Mouse (Mus musculus) v-Abl transformed pro-B cells (cell line): ENCODE measurements around the gene Hspa1l.

ENCODE experiments used
- in situ Hi-C, 2 experiments: fragments of 400-800 bp; cut with MboI; formaldehyde crosslinking; loops; one replicate each; pipeline ENCODE4 v1.15.1; 2025; ENCODE audit not compliant: unreplicated experiment in 2 of 2

Hspa1l gene

DNA sequence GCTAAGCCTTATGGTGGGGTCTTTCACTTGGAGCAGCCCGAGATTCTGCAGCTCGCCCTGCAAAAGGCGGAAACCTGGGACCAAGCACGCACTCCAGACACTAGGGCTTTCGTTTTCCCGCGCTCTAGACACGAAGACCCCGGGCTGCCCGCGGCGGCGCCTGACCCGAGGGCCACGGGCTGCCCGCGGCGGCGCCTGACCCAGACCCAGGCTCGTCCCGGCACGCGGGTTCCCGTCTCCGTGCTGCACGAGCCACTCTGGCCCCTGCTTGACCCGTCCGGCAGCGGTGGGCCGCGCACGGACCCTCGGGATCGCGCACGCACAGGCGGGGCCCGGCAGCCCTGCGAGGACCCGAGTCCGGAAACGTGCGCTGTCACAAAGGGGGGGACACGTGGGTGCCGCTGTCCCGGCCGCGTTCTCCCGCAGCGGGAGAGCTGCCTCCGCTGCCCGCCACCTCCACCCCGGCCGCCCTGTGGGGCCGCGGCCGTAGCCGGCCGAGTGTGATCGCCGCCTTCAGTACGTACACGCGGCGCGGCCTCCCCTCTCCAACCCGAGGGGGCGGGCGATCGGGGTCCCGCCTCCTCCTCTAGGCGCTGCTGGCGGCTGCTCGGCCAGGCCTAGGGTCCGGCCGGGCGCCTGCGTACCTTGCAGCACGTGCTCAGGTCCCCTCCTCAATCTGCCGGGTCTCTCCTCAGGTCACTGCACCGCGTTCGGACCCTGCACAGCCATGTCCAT, 28.4 kb downstream of the Hspa1l start, which contains the start of gene Vars:
TSS of gene Vars (plus strand) at position 271 of the 735 bp plus-strand sequence.
- in situ Hi-C loops, result loop anchor here in 1 of 2 experiments (10.0 kb wide), 1 partner anchor 234 kb away; the partner anchor contains the start of genes Atp6v1g2 and Nfkbil1

DNA sequence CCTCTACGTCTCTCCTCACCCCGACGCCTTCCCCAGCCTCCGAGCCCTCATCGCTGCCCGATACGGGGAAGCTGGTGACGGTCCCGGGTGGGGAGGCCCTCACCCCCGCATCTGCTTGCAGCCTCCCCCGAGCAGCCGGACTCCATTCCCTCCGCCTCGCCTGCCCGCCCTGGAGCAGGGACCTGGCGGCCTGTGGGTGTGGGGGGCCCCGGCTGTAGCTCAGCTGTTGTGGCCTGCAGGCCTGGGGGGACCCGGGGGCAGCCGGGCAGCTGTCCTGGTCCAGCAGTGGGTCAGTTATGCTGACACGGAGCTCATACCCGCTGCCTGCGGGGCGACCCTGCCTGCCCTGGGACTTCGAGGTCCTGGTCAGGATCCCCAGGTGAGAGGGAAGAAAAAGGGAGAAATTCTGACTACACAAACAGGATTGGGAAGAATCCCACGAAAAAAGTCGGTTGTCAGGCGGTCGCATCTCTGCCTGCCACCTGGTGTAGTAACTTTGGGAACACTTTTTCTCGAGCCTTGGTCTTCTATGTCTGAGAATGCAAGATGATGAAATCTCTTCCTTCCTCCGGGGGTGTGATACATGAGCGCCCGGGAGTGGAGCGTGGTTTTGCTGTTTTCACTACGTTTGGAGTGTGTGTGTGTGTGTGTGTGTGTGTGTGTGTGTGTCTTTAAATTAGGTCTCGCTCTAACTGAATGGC, 29.1 kb downstream of the Hspa1l start:
- in situ Hi-C loops, result loop anchor here in 1 of 2 experiments (10.0 kb wide), 1 partner anchor 233 kb away; the partner anchor contains the start of genes Atp6v1g2 and Nfkbil1

DNA sequence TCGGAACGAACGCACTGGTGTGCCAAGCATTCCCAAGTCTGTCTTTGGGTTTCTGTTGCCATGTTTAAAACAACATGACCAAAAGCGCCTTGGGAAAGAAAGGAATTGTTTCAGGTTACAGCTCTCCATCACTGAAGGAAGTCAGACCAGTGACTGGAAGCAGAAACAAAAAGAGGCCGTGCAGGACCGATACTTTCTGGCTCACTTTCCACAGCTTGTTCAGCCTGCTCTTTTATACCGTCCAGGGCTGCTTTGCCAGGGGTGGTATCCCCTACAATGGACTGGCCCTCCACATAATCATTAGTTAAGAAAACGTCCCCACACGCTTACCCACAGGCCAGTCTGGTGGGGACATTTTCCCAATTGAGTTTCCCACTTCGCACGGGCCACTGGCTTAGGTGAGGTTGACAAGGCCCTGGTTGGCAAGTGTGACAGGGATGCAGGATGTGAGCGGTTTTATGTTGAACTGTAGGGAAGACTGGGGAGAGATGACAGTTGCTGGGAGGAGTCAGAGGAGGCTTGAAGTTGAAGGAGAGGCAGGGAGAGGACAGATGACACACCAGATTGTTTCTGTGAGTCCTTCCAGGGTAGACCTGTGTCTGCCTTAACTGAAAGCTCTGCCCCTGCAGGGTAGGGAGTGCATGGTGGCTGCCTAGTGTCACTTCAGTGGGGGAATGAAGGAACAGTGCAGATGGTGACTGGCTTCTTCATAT, 29.8 kb downstream of the Hspa1l start:
- in situ Hi-C loops, result loop anchor here in 1 of 2 experiments (10.0 kb wide), 1 partner anchor 232 kb away; the partner anchor contains the start of genes Atp6v1g2 and Nfkbil1

GRCm38 (mm10) chr17:35003022-35003838, 30.7 kb downstream of the Hspa1l start:
- in situ Hi-C loops, result loop anchor here in 1 of 2 experiments (10.0 kb wide), 1 partner anchor 232 kb away; the partner anchor contains the start of genes Atp6v1g2 and Nfkbil1

- in situ Hi-C loops, result loop anchor here in 1 of 2 experiments (10.0 kb wide), 1 partner anchor 231 kb away; the partner anchor contains the start of genes Atp6v1g2 and Nfkbil1
These were observed 31.7 kb downstream of the Hspa1l start for GRCm38 (mm10) chr17:35004075-35004717.

GRCm38 (mm10) chr17:35005158-35005557, 32.7 kb downstream of the Hspa1l start:
- in situ Hi-C loops, result loop anchor here in 1 of 2 experiments (10.0 kb wide), 1 partner anchor 230 kb away; the partner anchor contains the start of genes Atp6v1g2 and Nfkbil1

DNA sequence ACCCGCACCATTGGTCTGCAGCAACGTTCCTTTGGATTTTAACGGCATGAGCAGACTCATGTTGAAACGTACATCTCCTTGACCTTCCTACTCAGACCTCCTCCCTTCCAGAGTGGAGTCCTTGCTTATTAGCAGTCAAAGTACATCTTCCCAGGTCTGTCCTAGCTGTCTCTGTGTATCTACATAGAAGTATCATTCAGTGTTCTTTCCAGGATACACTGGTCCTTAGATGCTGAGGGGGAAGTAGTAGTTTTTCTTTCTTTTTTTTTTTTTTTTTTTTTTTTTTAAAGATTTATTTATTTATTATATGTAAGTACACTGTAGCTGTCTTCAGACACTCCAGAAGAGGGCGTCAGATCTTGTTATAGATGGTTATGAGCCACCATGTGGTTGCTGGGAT, 33.4 kb downstream of the Hspa1l start:
- in situ Hi-C loops, result loop anchor here in 1 of 2 experiments (10.0 kb wide), 1 partner anchor 229 kb away; the partner anchor contains the start of genes Atp6v1g2 and Nfkbil1

DNA sequence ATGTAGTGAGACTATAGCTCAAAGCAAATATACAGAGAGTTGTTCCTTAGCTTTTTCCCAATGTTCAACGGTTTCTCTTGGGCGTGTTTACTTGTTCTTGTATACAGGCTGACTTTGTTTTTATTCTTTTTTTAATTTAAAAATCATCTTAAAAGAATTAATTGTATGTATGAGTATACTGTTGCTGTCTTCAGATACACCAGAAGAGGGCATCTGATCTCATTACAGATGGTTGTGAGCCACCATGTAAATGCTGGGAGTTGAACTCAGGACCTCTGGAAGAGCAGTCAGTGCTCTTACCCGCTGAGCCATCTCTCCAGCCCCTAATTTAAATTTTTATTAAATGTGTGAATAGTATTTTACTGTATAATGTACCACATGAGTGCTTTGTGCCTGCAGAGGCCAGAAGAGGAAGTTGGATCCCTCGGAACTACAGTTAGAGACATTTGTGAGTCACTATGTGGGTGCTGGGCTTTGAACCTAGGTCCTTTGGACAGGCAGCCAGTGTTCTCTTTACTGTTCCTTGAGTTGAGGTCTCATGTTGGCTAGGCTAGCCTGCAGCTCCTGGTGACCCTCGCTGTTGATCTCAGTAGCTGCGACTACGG, 35.0 kb downstream of the Hspa1l start:
- in situ Hi-C loops, result loop anchor here in 1 of 2 experiments (10.0 kb wide), 1 partner anchor 227 kb away; the partner anchor contains the start of genes Atp6v1g2 and Nfkbil1

DNA sequence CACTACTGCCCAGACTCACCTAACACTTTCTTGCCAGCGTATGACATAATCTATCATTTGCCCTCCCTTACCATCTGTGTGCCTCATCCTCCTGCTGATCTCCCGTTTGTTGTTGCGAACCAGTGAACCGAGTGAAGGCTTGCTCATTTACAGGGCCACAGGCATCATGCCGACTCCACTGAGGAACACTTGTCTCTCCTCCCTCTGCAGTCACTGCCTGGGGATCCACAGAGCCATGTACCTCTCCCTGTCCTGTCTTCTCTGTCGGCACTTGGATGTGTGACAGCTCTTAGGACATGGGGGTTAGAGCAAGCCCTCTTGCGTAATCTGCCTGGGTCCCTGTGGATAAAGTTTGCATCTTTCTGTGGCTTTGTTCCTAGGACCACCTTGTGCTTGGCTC, 37.1 kb downstream of the Hspa1l start:
- in situ Hi-C loops, result loop anchor here in 1 of 2 experiments (10.0 kb wide), 1 partner anchor 225 kb away; the partner anchor contains the start of genes Atp6v1g2 and Nfkbil1

- in situ Hi-C loops, result no loop called here
These were observed 38.9 kb downstream of the Hspa1l start for GRCm38 (mm10) chr17:35011440-35011839.

GRCm38 (mm10) chr17:35012430-35012829, 39.9 kb downstream of the Hspa1l start:
- in situ Hi-C loops, result no loop called here

DNA sequence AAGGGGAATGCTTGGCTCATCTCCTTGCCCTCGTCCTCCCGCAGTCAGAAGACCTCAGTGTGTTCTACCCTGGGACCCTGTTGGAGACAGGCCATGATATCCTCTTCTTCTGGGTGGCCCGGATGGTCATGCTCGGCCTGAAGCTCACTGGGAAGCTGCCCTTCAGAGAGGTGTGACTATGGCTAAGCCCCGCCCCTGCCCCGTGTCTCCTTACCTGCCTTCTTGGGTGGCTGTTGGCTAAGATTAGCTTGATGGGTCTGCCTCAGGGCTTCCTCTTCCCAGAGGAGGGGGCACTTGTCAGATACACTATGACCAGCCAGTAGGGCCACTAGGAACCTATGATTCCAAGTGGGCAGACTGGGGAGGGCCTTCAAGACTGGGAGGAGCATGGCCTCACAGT, 40.7 kb downstream of the Hspa1l start:
- in situ Hi-C loops, result no loop called here

GRCm38 (mm10) chr17:35015296-35015695, 42.8 kb downstream of the Hspa1l start:
- in situ Hi-C loops, result no loop called here

GRCm38 (mm10) chr17:35016376-35016775, 43.9 kb downstream of the Hspa1l start, which contains the start of gene Vwa7:
Gene Vwa7, plus strand, starts transcription at chr17:35016579.
- in situ Hi-C loops, result no loop called here

- in situ Hi-C loops, result no loop called here
These were observed 44.5 kb downstream of the Hspa1l start for GRCm38 (mm10) chr17:35016791-35017705.

DNA sequence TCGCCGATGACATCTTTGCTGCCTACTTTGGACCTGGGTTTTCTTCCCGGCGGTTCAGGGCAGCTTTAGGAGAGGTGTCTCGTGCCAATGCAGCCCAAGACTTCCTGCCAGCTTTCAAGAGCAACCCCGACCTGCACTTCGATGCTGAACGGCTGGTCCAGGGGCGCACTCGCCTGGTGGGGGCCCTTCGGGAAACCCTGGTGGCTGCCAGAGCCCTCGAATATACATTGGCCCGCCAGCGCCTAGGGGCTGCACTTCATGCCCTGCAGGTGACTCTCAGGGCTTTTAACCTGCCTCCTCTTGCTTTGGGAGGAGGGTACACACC, 45.2 kb downstream of the Hspa1l start:
- in situ Hi-C loops, result no loop called here

DNA sequence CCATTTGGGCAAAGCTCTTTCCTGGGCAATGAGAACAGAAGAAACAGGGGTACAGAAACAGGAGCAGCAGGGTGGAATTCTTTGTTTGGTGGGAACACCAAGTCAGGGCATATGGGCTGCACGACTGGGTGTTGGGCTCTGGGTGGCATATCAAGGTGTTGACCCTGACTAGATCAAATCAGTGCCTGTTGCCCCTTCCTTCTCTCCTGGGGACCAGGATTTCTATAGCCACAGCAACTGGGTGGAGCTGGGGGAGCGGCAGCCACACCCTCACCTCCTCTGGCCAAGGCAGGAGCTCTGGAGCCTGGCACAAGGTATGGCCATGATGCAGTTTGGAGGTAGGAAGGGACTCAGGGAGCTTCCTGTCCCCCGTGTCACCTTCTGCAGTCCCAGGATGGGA, 45.7 kb downstream of the Hspa1l start:
- in situ Hi-C loops, result no loop called here
